Mouse (Mus musculus) cerebellum, adult 8-10 months (tissue): Measurements from ENCODE around the gene Gm16485.

Source experiments
- DNase-seq: peaks from one replicate; pipeline ENCODE4 v3.0.0; 2022

Gene Gm16485

DNA sequence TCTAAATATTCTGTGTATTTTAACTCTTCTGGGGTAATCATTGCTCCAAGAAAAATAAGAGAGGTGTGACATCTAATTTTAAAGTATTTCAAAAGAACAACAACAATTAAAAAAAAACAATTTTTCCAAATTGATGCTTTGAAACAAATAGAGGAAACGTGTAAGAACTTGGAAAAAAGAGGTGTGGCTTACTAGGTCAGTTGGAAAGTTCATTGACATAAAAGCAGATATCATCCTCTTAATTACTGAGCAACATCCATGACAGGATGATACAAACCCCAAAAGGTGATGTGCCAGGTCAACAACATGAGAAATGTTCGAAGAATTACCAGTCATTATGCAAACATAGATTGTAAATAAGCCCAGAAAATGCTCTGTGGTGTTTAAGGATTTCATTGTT, at the start of gene Gm16485:
Gene Gm16485 (plus strand): TSS at position 301 of the 400 bp plus-strand sequence.
- no peak for DNase-seq

DNA sequence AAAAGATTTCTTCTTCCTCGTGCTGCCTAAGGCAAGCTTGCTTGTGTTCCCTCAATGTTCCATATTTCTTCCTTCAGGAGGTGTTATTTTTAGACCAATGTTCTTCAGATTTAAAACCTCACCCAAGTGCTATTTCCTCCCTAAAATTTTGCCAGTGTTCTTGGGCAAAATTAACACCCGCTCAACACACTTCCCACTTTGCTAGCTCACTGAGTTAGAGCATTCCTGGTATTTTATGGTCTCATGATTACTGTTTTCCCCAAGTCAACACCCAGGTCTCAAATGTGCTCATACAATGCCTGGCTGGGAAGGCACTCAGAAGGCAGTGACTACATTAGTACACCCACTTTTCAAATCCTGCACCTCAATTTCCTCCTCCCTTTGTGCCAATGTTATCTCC, 44.0 kb upstream of the Gm16485 start:
- DNase-seq, result no peak

DNA sequence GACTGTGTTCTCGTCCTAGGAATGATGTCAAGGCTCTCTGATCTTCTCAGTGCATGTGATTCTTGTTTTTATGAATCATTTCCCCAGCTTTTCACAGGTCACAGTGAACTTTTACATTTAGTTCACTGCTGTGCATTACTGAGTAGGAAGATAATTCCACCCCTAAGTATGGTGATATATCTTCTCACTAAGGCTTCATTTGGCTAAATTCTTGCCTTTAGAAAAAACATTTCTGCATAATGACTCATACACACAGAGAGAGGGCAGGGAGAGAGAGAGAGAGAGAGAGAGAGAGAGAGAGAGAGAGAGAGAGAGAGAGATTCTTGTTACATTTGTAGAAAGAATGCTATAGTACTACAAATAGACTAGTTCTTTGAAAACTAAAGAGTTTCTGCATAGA, 33.8 kb upstream of the Gm16485 start:
- DNase-seq, result no peak

DNA sequence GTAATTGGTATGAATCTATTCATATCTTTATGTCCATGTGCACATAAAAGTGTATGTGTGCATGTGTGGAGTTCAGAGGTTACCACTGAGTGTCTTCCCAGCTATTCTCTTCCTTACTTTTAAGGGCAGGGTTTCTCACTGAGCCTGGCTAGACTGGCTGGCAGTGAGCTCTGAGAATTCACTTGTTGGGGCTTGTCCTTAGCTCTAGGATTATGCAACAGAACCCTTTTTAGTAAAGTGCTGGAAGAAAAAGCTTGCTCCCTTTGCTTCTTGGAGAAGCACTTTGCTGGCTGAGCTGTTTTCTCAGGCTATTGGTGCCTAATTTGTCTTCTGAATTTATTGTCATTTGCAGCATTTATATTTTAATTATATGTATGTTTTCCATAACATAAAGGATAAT, 18.3 kb upstream of the Gm16485 start:
- no peak for DNase-seq

DNA sequence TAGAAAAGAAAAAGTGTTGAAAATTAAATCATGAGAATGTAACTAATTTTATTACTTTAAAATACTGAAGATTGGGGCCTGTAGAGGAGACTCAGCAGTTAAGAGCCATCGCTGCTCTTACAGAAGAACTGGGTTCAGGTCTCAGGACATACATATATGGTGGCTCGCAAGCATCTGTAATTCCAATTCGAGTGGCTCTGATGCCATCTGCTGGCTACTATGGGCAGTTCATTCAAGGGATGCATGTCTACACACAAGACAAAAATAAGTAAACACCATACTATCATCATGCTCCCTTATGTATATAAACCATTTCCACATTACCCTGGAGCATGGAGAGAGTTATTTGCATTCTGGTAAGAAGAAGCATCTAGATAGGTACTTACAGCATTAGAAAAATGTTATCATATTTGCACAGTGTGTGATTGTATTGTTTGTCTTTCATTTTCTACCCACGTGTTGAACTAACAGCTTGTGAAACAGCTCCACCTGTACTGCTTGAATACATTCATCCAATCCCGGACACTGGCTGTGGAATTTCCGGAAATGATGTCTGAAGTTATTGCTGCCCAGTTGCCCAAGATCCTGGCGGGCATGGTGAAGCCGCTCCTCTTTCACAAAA, 7.0 kb upstream of the Gm16485 start:
- DNase-seq, result peak; percentile 12

DNA sequence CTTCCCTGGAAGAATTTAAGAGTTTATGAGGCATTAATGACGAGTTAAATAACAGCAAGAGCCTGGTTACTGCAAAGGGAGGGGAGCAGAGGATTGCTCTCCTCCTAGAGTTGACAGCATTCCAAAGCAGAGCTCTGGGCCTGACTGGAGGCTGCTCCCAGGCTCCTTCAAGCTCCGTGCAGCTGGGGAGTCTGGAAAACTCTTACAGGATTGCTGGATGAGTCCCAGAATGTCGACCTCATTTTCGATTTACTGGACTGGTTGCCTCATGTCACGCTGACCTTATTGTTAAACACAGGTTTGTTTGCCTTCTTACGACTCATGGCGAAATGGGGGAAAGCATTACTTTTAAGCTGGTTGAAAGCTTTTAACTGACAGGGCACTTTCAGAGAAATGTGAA, 1.4 kb upstream of the Gm16485 start:
- DNase-seq, result no peak

DNA sequence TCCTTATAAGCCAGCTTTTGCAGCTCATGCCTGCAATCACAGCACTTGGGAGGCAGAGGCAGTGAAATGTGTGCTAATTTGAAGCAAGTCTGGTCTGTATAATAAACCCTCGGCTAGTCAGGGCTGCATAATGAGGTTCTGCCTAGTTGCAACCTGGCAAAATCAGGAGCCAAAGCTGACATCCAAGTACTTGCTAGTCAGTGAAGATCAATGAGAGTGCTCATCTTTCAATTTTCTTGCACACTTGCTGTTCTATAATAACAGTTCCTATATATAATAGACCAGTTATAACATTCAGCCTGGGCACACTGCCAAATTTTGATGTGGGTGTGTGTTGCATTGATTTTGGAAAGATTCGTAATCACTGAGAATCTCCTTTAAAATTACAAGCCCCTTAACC, 6.2 kb downstream of the Gm16485 start:
- DNase-seq, result no peak

DNA sequence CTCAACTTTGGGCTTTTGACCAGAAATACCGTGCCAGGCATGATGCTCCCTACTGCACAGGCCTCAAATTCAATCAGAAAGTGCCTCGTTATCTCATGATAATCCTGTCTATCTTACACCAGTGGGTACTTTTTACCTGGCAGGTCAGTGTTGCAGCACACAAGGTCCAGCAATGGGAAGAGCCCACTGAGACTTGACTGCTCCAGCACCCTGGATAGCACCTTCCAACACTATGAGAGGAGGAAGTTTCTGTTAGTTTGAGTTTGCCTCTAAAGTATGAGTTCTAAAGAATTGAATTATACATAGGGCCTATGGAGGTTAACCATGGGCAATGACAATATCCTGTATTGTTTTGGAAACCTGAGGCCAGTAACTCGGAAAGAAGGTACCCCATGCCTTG, 10.7 kb downstream of the Gm16485 start:
- no peak for DNase-seq

DNA sequence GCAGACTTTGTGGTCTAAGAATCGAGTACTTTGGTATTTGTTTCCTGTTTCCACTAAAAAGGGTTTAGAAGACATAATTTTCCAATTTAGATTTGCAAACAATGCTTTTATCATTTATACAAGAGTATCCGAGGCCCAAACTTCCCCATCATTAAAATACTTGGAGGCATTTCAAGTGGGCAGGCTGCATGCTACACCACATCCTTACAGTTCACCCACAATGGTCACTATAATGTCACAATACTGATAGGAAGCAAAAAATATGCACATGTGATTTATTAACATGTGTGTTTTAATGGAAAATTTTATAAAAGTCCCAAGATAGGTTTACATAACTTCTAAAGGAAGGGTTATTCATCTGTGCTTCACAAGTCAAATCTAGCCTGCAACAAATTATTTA, 24.9 kb downstream of the Gm16485 start:
- no peak for DNase-seq

DNA sequence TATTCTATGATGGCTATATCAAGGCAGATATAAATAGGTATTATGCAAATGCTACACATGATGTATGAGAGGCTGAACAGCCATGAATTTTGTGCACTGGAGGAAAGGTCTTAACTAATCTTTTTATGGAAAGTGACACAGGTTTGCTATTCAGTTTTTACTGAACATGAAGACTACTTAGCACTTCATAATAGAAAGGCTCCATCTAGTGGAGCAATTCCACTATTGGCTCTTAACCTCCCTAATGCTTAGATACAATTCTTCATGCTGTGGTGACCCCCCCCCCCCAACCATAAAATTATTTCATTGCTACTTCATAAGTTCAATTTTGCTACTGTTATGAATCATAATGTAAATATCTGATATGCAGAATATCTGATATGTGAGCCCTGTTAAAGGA, 29.6 kb downstream of the Gm16485 start:
- no peak for DNase-seq

DNA sequence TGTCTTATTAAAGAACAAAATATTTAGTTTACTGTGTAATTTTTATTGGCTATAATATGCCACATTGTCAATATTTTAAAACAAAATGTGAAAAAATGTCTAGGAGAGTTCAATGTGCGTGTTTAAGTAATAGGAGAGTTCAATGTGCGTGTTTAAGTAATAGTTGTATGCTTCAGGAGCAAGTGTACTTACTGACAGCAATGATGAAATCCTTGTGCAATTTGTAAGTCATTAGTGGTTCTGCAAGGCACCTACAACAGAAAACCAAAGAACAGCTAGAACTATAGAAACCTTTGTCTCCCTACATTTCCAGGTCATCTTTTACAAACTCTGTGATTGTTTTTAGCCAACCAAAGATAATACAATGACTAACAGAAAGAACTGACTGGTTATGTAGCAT, 43.5 kb downstream of the Gm16485 start:
- no peak for DNase-seq
